Mouse (Mus musculus) cerebellum, postnatal 10 days (tissue): ENCODE results near the gene Gfod1.

Experiments used
- DNase-seq, 2 experiments: peaks; one replicate each; pipeline ENCODE4 v3.0.0; 2021; ENCODE audit warnings: mixed read lengths in 2 of 2

The Gfod1 gene

DNA sequence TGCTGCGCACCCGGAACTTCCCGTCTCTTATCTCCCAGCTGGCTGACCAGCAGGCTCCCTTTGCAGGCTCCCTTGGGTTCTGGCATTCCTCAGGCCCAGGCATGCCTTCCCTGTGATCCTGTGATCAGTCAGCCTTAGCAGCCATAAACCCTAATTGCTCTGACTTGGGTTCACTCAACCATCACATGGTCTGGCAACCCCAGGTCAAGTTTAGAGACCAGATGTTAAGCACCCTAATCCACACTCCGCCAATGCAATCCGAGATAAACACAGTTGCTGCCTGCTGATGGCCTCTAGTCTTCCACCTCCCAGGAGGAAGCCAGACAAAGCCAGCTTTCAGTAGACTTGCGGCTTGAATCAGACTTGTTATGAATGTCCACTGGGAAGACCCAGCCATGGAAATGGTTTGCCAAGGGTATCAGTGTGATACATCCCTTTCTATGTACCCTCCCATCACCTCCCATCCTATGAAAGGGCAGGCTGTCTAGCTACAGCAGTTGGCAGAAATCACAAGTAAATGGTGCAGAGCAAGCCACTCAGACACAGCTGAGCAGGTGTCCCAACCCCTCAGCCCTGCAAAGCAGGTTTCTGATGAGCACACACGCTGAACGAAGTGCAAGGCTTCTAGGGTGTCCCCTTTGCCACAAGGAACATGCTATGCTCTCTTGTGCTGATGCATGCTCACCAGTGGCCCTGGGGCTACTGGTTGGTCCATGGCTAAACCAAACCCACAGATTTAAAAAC, 157.3 kb downstream of the Gfod1 start:
- DNase-seq, result peak in 1 of 2 experiments; percentile 24
